Mouse (Mus musculus) right cerebral cortex, adult 2 months (tissue): ENCODE data around the gene Casd1.

Experiments
- DNase-seq, 2 experiments: peaks; one replicate each; pipeline ENCODE4 v3.0.0; 2021 to 2022; ENCODE audit warnings: low spot score in 2 of 2

Casd1 gene

DNA sequence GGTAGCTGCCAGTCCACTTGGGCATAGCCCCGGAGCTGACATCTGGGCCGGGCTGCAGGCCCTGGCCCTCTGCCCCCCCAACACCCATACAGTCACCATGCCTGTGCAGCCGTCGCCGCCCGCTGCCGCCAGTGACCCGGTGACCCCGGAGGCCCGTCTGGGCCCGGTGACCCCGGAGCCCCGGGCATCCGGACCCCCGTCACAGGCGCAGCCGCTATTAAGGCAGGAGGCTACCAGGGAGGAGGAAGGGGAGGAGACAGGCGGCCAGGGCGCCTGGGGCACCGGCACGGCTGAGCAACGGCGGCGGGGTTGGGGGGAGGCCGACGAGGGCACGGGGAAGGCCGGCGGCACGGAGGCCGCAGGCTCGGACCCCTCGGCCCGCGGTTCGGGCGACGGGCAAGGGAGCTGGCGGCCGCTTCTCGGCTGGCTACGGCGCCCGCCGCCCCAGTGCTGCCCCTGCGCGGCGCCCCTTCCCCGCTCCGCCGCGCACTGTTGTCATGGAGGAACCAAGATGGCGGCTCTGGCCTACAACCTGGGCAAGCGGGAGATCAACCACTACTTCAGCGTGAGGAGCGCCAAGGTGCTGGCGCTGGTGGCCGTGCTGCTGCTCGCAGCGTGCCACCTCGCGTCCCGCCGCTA is at the start of gene Casd1:
Casd1 (plus strand) TSS at position 182 of the 639 bp plus-strand sequence.
- DNase-seq: peak; percentile 53 to 65

- DNase-seq: no peak
Observed at GRCm38 (mm10) chr6:4555366-4555765, 45.3 kb upstream of the Casd1 start.

DNA sequence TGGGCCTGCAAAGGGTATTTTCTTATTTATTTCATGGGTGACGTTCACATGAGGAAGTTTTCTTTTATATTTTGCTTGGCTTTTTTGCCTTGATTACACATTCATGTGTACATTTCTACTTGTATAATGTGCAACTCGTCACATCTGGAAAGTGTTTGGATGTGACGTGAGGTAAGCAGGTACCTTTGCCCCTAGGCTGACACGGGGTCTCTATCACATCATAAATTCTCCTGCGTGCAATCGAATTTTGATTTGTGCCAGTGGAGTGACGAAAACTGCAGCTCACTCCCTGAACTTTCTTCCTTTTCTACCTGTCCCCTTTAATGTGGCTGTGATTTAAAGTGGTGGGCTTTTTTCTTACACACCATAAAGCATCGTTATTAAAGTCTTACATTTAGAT is 43.6 kb upstream of the Casd1 start:
- DNase-seq: no peak

GRCm38 (mm10) chr6:4557678-4558077 is 43.0 kb upstream of the Casd1 start:
- peak; percentile 52 for DNase-seq

DNA sequence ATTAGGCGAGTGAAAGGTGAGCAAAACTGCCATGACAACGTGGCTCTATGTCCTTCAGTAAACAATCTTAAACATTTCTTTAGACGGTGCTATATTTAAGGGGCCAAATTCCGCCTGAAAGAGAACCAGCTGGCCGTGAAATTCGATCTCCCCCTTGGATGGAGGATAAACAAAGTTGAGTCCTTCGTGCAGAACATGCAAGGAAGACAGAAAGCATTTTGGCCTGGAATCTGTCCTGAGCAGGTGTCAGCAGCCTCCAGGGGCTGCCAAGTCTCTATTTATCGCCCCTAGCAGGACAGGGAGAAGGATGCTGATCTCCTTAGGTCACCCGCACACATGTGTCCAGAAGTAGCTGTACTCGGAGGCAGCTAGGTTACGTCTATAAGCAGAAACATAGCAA is 39.5 kb upstream of the Casd1 start:
- DNase-seq: no peak

DNA sequence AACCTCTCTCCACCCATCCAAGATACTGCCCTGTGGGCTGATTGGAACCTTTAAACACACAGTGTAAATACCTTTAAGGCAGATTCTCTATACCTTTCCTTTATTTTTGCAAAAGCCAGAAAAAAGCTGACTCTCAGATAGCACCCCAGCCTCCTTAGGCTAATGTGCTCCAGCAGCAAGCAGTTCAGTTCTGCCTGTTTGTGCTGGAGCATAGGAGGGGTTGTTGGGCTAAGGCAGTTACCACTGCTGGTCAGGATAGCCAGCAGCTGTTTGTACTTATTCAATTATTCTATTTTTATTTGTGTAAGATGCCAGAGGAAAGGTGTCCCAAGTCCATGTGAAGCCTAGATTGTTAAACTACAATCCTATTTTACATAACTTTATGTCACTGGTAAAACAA is 39.0 kb upstream of the Casd1 start:
- no peak for DNase-seq

GRCm38 (mm10) chr6:4562401-4562800 is 38.2 kb upstream of the Casd1 start:
- no peak for DNase-seq

DNA sequence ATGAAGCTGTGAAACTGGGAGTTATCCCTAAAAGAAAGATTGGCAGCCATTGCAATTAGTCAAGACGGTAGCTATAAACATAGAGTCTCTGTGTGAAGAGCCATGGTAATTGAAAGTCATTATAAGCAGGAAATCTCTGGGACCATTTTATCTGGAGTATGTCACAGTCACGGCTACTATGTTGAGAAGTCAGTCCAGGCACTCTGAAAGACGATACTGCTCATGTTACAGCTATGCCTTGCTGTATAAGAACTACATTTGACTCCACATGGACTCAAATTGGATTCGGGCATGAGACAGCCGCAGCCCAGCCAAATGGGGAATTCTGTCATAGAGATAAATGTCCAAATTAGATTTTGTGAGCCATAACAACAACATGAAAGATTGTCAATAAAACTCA is 37.2 kb upstream of the Casd1 start:
- no peak for DNase-seq

- no peak for DNase-seq
Observed at GRCm38 (mm10) chr6:4570412-4570811, 30.2 kb upstream of the Casd1 start.

DNA sequence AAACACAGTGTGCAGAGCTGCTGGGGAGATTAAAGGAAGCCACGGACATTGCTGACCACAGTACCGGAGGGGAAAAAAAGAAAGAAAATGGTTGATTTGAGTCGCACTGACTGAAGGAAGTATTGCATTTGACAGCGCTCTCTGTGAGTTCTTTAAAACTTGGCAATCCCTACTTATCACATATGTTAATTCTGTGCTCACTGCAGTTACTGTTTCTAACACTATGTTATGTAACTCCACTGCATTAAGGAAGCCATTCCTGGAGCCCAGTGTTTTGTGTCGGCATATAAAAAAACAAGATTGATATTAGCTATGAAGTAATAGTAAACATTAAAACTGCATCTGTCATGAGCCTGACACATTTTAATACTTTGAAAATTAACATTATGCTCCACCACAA is 22.9 kb upstream of the Casd1 start:
- no peak for DNase-seq

DNA sequence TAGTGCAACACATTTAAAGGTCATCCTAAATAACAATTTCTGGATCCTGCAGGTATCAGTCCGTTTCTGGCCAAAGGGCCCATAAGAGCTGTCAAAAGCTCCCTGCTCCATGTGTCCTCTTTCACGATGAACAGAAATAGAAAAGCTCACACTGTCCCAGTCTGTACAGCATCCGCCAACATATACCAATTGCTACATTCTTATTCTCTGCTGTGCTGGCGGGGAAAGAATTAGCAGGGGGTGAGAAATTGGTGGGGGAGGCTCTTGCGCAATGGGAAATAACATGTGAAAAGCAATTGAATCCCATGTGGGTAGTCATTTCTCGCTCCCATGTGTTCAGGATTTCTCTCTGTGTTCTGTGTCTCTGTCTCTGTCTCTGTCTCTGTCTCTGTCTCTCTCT is 22.3 kb upstream of the Casd1 start:
- DNase-seq: no peak

GRCm38 (mm10) chr6:4579620-4580019 is 21.0 kb upstream of the Casd1 start:
- DNase-seq: no peak

GRCm38 (mm10) chr6:4583485-4583884 is 17.2 kb upstream of the Casd1 start:
- DNase-seq: no peak

DNA sequence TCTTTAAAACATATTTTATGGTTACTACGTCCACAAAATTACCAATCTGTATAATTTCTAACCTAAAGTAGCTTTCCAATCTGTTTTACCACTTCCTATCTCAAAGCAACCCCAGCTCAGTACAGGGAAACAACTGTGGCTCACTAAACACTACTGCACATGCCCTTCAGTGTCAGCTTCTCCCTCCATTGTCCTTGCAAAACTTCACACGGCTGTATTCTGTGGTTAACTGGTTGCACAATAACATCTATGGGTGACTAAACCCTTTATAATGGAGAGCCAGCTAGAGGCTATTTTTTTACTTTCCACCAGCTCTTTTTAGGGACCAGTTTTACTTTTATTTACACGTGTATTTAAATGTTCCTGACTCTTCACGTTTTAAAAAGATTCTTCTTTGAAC is 12.7 kb upstream of the Casd1 start:
- no peak for DNase-seq

DNA sequence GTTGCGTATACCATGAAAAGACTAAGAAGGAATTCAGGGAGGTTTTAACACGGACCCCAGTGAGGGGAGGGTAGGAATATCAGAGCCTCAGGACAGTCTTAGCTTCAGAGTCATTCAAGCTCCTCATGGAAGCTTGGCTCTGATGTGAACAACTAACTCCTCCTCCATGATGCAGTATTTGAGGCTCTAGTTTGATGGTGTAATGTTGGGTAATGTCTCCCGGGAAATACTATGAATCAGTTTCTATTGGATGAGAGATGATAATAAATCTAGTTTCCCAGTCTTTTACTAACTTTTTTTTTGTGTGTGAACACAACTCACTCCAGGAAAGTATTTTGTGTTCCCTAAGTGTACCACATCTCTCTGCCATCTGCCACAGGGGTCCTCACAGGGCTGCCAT is 11.9 kb upstream of the Casd1 start:
- DNase-seq: no peak

DNA sequence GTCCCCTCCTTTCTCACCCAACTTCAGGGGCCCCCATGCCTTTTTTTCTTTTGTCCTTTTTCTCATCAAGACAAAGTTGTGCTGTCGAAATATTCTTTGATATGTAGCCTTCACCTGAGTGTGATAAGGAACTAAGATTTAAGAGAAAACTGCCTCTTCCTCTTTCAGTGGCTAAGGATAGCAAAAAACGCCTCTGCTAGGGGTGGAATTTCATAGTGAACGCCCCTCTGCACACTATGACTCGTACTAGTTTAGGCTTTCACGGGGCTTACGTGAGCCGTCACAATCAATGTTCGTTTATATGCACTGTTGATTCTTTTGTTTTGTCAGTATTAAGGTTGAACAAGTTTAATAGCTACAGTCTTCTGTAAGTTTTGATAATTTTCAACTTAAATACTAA is 10.6 kb upstream of the Casd1 start:
- DNase-seq: no peak

DNA sequence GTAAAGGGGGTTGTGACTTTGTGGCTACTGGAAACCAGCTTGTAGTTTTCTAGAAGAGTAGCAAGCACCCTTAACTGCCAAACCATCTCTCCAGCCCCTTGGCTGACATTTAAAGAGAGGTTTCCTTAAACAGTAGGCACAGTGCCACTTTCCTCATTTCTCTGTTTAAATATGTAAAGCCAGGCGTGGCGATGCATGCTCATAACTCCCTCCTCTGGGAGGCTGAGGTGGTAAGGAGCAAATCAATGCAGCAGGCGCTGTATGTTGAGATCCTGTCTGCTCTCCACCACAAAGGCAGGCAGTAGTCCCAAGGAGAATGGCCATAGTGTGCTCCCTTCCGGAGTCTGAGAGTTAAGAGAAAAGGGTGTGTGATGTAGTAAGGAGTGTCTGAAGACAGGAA is 2.9 kb upstream of the Casd1 start:
- DNase-seq: no peak

DNA sequence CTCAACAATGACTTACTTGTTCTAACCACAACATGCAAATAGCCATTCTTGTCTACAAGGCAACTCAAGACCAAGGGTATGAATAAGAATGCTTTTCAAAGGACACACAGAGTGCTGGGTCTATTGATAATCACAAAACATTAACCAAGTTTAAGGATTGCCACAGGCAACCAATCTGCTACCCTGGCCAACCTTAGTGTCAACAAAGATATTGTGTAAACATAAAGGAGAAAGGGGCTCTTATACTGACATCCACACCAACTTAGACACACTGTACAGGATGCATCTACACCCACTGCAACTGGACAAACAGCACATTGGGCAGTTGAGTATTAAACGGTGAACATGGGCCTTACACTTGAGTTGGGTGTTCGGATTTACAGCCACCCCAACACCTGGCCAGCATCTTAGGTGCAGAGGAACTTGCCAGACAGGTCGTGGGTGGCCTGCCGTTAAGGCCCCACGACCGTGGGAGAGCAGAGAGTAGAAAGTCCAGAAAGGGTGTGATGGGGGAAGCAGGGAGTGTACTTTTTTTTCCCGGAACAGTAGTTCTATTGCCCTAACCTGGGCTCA is 468 bp upstream of the Casd1 start:
- no peak for DNase-seq

- DNase-seq: peak in 1 of 2 experiments; percentile 31
Observed at GRCm38 (mm10) chr6:4601297-4601931, 775 bp downstream of the Casd1 start.

GRCm38 (mm10) chr6:4602012-4602411 is 1.4 kb downstream of the Casd1 start:
- DNase-seq: no peak

GRCm38 (mm10) chr6:4606394-4606793 is 5.8 kb downstream of the Casd1 start:
- no peak for DNase-seq

DNA sequence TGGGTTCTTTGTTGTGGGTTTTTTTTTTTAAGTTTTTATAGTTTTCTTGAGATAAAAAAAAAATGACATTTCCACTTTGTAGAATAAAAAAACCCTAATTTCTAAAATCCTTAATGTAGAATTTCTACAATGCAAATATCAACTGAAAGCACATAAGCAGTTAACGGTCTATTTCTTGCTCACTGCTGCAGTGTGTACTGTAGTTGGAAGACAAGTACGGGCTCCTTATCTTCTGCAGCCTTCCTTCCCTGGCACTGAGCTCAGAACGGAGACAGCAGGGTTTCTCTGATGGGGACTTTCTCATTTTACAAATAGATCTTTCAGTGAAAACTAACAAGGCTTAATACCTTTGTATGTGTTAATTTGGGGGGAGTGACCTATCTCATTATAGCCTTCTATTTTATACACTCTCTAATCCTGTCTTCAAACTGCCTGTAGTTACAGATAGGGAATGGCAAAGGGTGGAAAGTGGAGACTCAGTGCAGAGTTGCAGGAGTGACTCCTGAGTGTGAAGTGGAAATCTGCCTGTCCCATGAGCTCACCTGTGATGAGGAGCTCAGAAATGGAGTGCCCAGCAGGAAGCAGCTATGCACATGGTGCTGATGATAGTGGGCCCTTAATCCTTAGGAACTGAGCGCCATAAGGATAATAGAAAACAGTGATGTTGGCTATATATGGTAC is 9.7 kb downstream of the Casd1 start:
- DNase-seq: no peak

DNA sequence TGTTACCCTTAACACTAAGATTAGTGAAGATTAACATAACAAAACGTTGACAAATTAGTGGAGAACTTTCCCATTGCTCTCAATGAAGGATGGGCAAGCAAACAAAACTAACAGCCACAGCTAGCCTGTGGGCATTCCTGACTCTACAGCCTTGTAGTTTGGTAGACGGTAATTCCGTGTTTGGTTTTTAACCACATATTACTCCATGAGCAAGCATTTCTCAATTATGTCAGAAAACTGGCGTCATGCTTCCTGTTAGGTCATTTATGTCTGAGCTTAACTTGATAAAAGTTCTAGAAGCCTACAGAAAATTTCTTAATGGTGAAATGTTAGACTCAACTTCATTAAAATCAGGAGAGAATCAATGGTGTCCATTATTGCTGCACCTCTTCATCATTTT is 11.2 kb downstream of the Casd1 start:
- no peak for DNase-seq
